Mouse (Mus musculus) erythroblast, embryonic 14.5 days (primary cell): ENCODE results near the gene Ier2.
"Not testable (repeated sequence)": the region's sequence is repeated elsewhere in the genome, so short reads cannot be mapped to it uniquely, and the experiment has no call there.

Experiments used
- GATA1 ChIP-seq: IDR thresholded peaks from 2 replicates; pipeline ENCODE4 v1.6.1; 2012; ENCODE audit warnings: low read length, inconsistent platforms, mixed read lengths
- TAL1 ChIP-seq: IDR thresholded peaks from 3 replicates; pipeline ENCODE4 v1.6.1; 2012; ENCODE audit warnings: low read length, inconsistent platforms, mixed read lengths

- not testable (repeated sequence) for TF ChIP-seq TAL1, GATA1
Observed at GRCm38 (mm10) chr8:84670295-84671006, 7.8 kb upstream of the Ier2 start.
